Mouse (Mus musculus): Measurements from ENCODE around the gene Cpt1a. TPM values are rescaled to one million over a fixed set of nuclear protein-coding genes. Genes with fewer than 3 reads are reported as not detected.

The Cpt1a gene
- polyA plus RNA-seq, 1 experiment from 2014 or later = 34.6 TPM

DNA sequence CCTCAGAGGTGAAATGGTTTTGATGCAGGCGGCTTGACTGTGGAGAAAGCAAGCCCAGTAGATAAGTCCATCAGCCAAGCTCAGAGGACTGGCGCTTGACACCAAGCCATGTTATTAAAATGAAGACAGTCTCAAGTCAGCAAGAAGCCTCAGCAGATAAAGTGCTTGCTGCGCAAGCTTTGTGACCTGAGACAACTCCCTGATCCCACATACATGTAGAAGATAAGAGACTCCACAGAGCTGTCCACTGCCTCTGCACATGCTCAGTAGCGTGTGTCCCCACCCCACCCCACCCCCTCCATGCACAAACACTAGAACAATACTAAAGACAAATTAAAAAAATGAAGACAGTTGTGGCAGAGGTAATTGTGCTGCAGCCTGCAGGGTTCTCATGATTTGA, 12.4 kb downstream of the Cpt1a start:
- ATAC-seq (replicated peaks; ENCODE audit: extremely low read depth, insufficient read depth, low FRiP score) = no peak
- Histone ChIP-seq H3K9ac (ENCODE audit: low read length) (no peak overlapping the region), H3K27me3 (ENCODE audit: control insufficient read depth, insufficient read depth, low read length) (no peaks in the 10 kb centered on the region), H3K4me3 (ENCODE audit: low read length) (no peak overlapping the region), H3K27ac (ENCODE audit: low read length) (no peak overlapping the region), H3K4me2 (ENCODE audit: low read depth, low read length) (no peak overlapping the region), H3K36me3 (ENCODE audit: control insufficient read depth, insufficient read depth) (no peaks in the 10 kb centered on the region), H3K4me1 (ENCODE audit: control insufficient read depth, insufficient read depth, low read length) (peaks cover 27% of the 10 kb centered on the region), H3K9me3 (replicated peaks; ENCODE audit: control insufficient read depth, low read length) (no peaks in the 10 kb centered on the region)
- 67% methylated on average over 4 of the region's 4 CpGs for WGBS

DNA sequence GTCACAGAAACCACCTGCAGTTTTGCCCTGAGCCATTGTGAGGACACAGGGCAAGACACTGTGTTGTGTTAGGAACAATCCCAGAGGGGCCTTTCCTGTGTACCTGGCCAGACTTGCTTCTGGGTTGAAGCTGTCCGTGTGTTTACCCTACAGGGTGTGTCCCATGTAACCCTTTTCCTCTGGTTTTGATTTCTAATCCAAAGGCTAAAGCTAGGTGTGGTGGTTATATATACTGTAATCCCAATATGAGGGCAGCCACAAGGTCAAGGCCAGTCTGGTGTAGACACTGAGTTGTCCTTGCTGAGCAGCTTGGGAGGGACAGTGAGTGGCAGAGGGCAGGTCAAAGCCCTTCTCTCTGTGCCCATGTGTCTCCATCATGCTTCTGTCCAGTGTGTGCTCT, 13.8 kb downstream of the Cpt1a start:
- no peak overlapping the region for H3K4me2 ChIP-seq (ENCODE audit: low read depth, low read length)

DNA sequence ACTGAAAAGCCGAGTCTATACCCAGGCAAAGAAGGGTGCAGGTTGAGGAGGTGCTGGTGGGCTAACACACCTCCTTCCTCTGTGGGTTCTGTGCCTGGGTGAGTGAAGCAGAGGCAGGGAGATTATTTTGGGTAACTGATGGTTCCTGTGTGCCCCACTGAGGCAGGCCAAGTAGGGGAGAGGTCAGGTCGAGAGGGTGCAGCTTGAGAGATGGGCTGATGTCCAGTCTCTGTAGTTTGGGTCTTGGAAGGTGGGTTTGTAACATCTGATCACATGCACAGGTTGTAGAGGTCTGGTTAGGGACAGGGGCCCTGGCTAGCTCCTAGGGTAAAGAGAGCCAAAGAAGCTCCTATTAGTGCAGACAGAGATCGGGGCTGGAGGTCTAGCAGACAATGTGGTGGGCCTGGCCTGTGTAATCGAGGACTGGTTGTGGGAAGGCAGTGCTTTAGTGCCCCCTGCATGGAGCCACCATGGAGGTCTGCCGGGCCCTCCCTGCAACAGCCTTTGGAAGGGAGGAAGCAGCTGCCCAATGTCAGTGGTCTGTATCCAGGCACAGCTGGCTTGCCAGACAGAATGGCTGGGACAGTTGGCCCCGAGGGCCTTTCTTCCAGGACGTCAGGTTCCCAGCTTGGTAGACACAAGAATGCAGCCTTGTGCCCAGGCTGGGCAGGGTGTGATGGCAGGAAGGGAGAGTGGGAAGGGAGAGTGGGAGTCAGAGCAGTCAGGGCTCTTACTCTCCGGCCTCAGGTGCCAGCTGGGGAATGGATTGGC, 14.5 kb downstream of the Cpt1a start:
- Histone ChIP-seq H3K27ac (ENCODE audit: low read length) (no peak overlapping the region), H3K4me2 (ENCODE audit: low read depth, low read length) (no peak overlapping the region), H3K9me3 (replicated peaks; ENCODE audit: control insufficient read depth, low read length) (no peaks in the 10 kb centered on the region), H3K36me3 (ENCODE audit: control insufficient read depth, insufficient read depth) (no peaks in the 10 kb centered on the region), H3K9ac (ENCODE audit: low read length) (0 out of 2 replicates have a peak overlapping the region, but pooled peaks have one; percentile 11), H3K4me3 (ENCODE audit: low read length) (no peak overlapping the region), H3K27me3 (ENCODE audit: control insufficient read depth, insufficient read depth, low read length) (no peaks in the 10 kb centered on the region), H3K4me1 (ENCODE audit: control insufficient read depth, insufficient read depth, low read length) (peaks cover 40% of the 10 kb centered on the region)
- 54% methylated on average over 8 of the region's 8 CpGs for WGBS
- ATAC-seq (replicated peaks; ENCODE audit: extremely low read depth, insufficient read depth, low FRiP score) = no peak

More for the DNA sequence above, 13.8 kb downstream of the Cpt1a start:
- Histone ChIP-seq H3K4me1 (ENCODE audit: control insufficient read depth, insufficient read depth, low read length) (peaks cover 39% of the 10 kb centered on the region), H3K9ac (ENCODE audit: low read length) (no peak overlapping the region), H3K9me3 (replicated peaks; ENCODE audit: control insufficient read depth, low read length) (no peaks in the 10 kb centered on the region), H3K27me3 (ENCODE audit: control insufficient read depth, insufficient read depth, low read length) (no peaks in the 10 kb centered on the region), H3K4me3 (ENCODE audit: low read length) (no peak overlapping the region), H3K27ac (ENCODE audit: low read length) (no peak overlapping the region), H3K36me3 (ENCODE audit: control insufficient read depth, insufficient read depth) (no peaks in the 10 kb centered on the region)
- WGBS = 71% methylated on average over 1 of the region's 1 CpGs
- no peak for ATAC-seq (replicated peaks; ENCODE audit: extremely low read depth, insufficient read depth, low FRiP score)

DNA sequence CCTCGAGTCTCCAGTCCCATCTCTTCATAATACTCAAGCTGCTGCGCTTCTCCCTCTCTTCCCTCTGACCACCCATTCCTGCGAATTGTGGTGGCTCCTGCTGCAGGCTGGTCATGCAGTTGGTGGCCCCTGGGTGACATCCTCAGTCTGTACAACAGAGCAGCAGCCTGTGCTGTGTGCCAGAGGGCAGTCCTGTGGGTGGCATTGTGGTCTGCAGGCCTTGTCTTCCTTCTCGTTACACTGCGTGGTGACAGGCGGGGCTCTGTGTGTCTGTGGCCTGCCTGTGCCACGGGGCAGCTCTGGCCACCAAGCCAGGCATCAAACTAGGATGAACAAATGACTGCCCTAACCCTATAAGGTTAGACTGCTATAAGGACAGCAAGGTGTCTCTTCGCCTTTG, 17.1 kb downstream of the Cpt1a start:
- 86% methylated on average over 8 of the region's 8 CpGs for WGBS
- Histone ChIP-seq H3K27ac (ENCODE audit: low read length) (no peak overlapping the region), H3K27me3 (ENCODE audit: control insufficient read depth, insufficient read depth, low read length) (no peaks in the 10 kb centered on the region), H3K9me3 (replicated peaks; ENCODE audit: control insufficient read depth, low read length) (no peaks in the 10 kb centered on the region; the same call in 1 of the 2 replicates), H3K4me2 (ENCODE audit: low read depth, low read length) (no peak overlapping the region), H3K4me3 (ENCODE audit: low read length) (no peak overlapping the region), H3K9ac (ENCODE audit: low read length) (no peak overlapping the region), H3K36me3 (ENCODE audit: control insufficient read depth, insufficient read depth) (no peaks in the 10 kb centered on the region), H3K4me1 (ENCODE audit: control insufficient read depth, insufficient read depth, low read length) (peaks cover 30% of the 10 kb centered on the region)
- no peak for ATAC-seq (replicated peaks; ENCODE audit: extremely low read depth, insufficient read depth, low FRiP score)

DNA sequence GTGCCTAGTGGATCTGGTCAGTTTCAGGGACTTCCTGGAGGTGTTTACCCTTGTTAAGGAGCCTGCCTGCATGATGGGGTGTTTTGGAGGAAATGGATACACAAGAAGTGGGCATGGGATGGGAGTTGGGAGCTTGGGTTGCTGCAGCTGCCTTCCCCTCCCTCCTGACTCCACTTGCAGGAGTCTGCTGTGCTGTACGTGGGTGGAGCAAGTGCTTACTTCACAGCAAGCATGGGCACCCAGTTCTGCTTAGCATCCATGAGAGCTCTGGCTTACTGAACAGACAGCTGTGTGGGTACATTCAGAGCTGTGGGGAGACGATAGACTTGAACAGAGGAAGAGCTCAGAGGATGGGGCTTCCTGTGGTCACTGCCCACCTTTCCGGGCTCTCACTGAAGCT, 18.9 kb downstream of the Cpt1a start:
- no peak overlapping the region for H3K4me3 ChIP-seq (ENCODE audit: low read length)
- H3K27me3 ChIP-seq (ENCODE audit: control insufficient read depth, insufficient read depth, low read length) = no peaks in the 10 kb centered on the region
- no peak overlapping the region for H3K4me2 ChIP-seq (ENCODE audit: low read depth, low read length)
- peaks cover 26% of the 10 kb centered on the region for H3K4me1 ChIP-seq (ENCODE audit: control insufficient read depth, insufficient read depth, low read length)
- no peak overlapping the region for H3K9ac ChIP-seq (ENCODE audit: low read length)
- H3K27ac ChIP-seq (ENCODE audit: low read length) = no peak overlapping the region; the same call in 1 of the 2 replicates
- 54% methylated on average over 3 of the region's 3 CpGs for WGBS
- no peaks in the 10 kb centered on the region for H3K36me3 ChIP-seq (ENCODE audit: control insufficient read depth, insufficient read depth)
- no peaks in the 10 kb centered on the region; the same call in 1 of the 2 replicates for H3K9me3 ChIP-seq (replicated peaks; ENCODE audit: control insufficient read depth, low read length)
- ATAC-seq (replicated peaks; ENCODE audit: extremely low read depth, insufficient read depth, low FRiP score) = peak; percentile 21; the same call in 1 of the 2 replicates

DNA sequence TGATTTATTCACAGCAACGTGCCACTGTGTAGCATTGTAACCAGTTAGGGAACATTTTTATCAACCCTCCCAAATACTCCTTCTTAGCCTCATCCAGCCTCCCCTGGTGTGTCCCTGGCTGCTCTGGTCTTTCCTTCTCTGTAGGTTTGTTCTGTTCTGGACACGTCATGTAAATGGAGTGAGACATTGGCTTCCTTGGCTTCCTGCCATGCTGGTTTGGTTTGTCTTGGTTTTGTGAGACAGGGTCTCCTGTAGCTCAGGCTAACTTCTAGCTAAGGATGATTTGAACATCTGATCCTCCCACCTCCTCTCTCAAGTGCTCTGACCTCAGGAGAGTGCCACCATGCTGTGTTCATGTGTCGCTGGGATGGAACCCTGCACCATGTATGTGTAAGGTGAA, 21.8 kb downstream of the Cpt1a start:
- Histone ChIP-seq H3K9me3 (replicated peaks; ENCODE audit: control insufficient read depth, low read length) (peaks cover 4% of the 10 kb centered on the region), H3K4me1 (ENCODE audit: control insufficient read depth, insufficient read depth, low read length) (peaks cover 17% of the 10 kb centered on the region), H3K4me3 (ENCODE audit: low read length) (no peak overlapping the region), H3K9ac (ENCODE audit: low read length) (no peak overlapping the region), H3K4me2 (ENCODE audit: low read depth, low read length) (no peak overlapping the region), H3K27me3 (ENCODE audit: control insufficient read depth, insufficient read depth, low read length) (no peaks in the 10 kb centered on the region), H3K27ac (ENCODE audit: low read length) (no peak overlapping the region), H3K36me3 (ENCODE audit: control insufficient read depth, insufficient read depth) (0 out of 2 replicates have a peak, but pooled peaks cover 4% of the 10 kb centered on the region)
- WGBS = 62% methylated on average over 3 of the region's 3 CpGs
- no peak for ATAC-seq (replicated peaks; ENCODE audit: extremely low read depth, insufficient read depth, low FRiP score)

DNA sequence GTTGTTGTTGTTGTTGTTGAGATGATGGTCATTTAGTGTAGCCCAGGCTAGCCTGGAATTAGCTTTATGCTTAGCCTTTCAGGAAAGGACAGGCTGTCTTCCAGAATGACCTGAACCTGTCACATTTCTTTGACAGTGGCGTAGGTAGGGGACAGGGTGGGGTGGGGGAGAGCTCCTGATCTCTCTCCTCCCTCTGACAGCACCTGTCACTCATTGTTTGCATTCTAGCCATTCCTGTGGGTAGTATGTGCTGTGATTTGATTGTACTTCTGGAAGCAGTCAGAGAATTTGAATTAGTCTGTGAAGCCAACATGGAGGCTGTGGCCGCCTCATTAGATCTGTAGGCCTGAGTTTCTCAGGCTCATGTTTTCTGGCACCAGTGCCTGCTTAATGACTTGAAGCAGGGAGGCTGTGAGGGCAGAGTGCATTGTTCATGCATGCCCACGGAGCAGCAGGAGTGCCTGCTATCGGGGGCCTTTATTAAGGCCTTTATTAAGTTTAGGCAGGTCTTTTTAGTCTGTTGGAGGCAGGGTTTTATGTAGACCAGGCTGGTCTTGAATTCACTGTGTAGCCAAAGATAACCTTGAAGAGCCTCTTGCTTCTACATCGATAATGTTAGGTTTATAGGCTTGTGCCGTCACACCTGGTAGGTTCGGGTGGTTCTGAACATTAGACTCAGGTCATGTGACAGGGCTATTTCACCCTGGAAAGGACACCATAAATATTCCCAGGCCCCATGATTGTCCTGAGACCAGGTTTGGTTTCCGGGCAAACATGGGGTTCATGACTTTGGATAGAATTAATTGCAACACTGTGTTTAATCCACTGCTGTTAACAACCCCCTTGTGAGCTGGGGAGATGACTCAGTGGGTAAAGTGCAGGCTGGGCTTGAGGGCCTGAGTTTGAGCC, 22.8 kb downstream of the Cpt1a start:
- H3K36me3 ChIP-seq (ENCODE audit: control insufficient read depth, insufficient read depth) = peaks cover 11% of the 10 kb centered on the region
- no peak overlapping the region for H3K9ac ChIP-seq (ENCODE audit: low read length)
- H3K4me2 ChIP-seq (ENCODE audit: low read depth, low read length) = no peak overlapping the region
- ATAC-seq (replicated peaks; ENCODE audit: extremely low read depth, insufficient read depth, low FRiP score) = no peak
- 91% methylated on average over 8 of the region's 8 CpGs for WGBS
- no peaks in the 10 kb centered on the region for H3K27me3 ChIP-seq (ENCODE audit: control insufficient read depth, insufficient read depth, low read length)
- no peak overlapping the region for H3K27ac ChIP-seq (ENCODE audit: low read length)
- peaks cover 15% of the 10 kb centered on the region for H3K4me1 ChIP-seq (ENCODE audit: control insufficient read depth, insufficient read depth, low read length)
- H3K4me3 ChIP-seq (ENCODE audit: low read length) = no peak overlapping the region
- peaks cover 4% of the 10 kb centered on the region for H3K9me3 ChIP-seq (replicated peaks; ENCODE audit: control insufficient read depth, low read length)

DNA sequence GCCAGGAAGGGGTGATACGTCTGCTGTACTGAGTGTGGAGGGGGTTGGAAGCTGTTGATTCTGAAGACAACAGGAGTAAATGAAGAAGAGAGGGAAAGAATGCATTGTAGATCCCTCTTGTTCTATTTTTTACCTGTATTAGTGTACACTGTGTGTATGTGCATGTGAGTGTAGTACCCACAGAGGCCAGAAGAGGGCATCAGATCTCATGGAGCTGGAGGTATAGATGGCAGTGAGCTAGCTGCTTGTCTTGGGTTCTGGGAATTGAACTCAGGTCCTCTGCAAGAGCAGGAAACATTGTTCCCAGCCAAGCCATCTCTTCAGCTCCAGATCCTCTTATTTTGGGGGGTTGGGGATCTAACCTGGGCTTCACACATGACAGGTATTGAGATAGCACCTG, 25.6 kb downstream of the Cpt1a start:
- WGBS = 93% methylated on average over 1 of the region's 1 CpGs
- H3K9ac ChIP-seq (ENCODE audit: low read length) = no peak overlapping the region
- no peak overlapping the region for H3K4me2 ChIP-seq (ENCODE audit: low read depth, low read length)
- H3K36me3 ChIP-seq (ENCODE audit: control insufficient read depth, insufficient read depth) = peaks cover 16% of the 10 kb centered on the region
- peaks cover 7% of the 10 kb centered on the region for H3K4me1 ChIP-seq (ENCODE audit: control insufficient read depth, insufficient read depth, low read length)
- ATAC-seq (replicated peaks; ENCODE audit: extremely low read depth, insufficient read depth, low FRiP score) = no peak
- no peak overlapping the region for H3K27ac ChIP-seq (ENCODE audit: low read length)
- no peak overlapping the region for H3K4me3 ChIP-seq (ENCODE audit: low read length)
- H3K9me3 ChIP-seq (replicated peaks; ENCODE audit: control insufficient read depth, low read length) = peaks cover 4% of the 10 kb centered on the region
- no peaks in the 10 kb centered on the region for H3K27me3 ChIP-seq (ENCODE audit: control insufficient read depth, insufficient read depth, low read length)
